Mouse (Mus musculus) intestine, embryonic 16.5 days (tissue): ENCODE results near the gene Slc11a1. TPM values are rescaled to one million over a fixed set of nuclear protein-coding genes. Genes with fewer than 3 reads are reported as not detected.

Experiments
- ATAC-seq: fragments of 200-750 bp; cut with Nextera tagmentation; 2 replicates; pipeline ENCODE4 v1.8.0; 2017; ENCODE audit warnings: moderate TSS enrichment, moderate library complexity
- H3K27ac ChIP-seq: fragments of 300-500 bp; sonication (generic); 2 replicates; pipeline ENCODE4 v1.5.1; 2014; ENCODE audit warnings: mild to moderate bottlenecking, low read length
- H3K27me3 ChIP-seq: fragments of 300-500 bp; sonication (generic); replicated peaks from 2 replicates; pipeline ENCODE4 v1.6.1; 2014; ENCODE audit warnings: low read length, control low read depth, mixed read lengths; ENCODE audit not compliant: control insufficient read depth, insufficient read depth
- H3K36me3 ChIP-seq: fragments of 300-500 bp; sonication (generic); 2 replicates; pipeline ENCODE4 v1.6.1; 2014; ENCODE audit warnings: low read length, control low read depth; ENCODE audit not compliant: control insufficient read depth, insufficient read depth
- H3K4me1 ChIP-seq: fragments of 300-500 bp; sonication (generic); 2 replicates; pipeline ENCODE4 v1.6.1; 2014; ENCODE audit warnings: low read length, control low read depth, mixed read lengths; ENCODE audit not compliant: control insufficient read depth, insufficient read depth
- H3K4me2 ChIP-seq: fragments of 300-500 bp; sonication (generic); 2 replicates; pipeline ENCODE4 v1.6.1; 2014; ENCODE audit warnings: low read depth, low read length, control low read depth
- H3K4me3 ChIP-seq: fragments of 300-500 bp; sonication (generic); 2 replicates; pipeline ENCODE4 v1.5.1; 2014; ENCODE audit warnings: mild to moderate bottlenecking, low read length
- H3K9ac ChIP-seq: fragments of 300-500 bp; sonication (generic); 2 replicates; pipeline ENCODE4 v1.6.1; 2014; ENCODE audit warnings: low read depth, low read length
- H3K9me3 ChIP-seq: fragments of 300-500 bp; sonication (generic); 2 replicates; pipeline ENCODE4 v1.6.1; 2016; ENCODE audit warnings: low read length, control low read depth; ENCODE audit not compliant: control insufficient read depth
- WGBS: fragments of 180-500 bp; shearing (Covaris S2); extraction: QIAGEN DNeasy Blood & Tissue Kit; methylation state at CpG from one replicate; pipeline ENCODE4 v1.1.7; 2014; 5-methylcytosine and 5-hydroxymethylcytosine counted together
- polyA plus RNA-seq: library from polyadenylated mRNA; unstranded; fragments of >200 nt; fragmentation: Nextera tagmentation; extraction: Ambion mirVana; gene quantifications from 2 replicates; pipeline ENCODE4 v1.2.1, GENCODE M21; 2015

Slc11a1 gene
- polyA plus RNA-seq, 1 experiment from 2014 or later, result 8.0 TPM

GRCm38 (mm10) chr1:74412711-74413110 lies 37.7 kb downstream of the Slc11a1 start:
- Histone ChIP-seq H3K27ac (no peak overlapping the region), H3K36me3 (no peaks in the 10 kb centered on the region), H3K4me1 (peaks cover 21% of the 10 kb centered on the region), H3K4me2 (peak overlapping the region; percentile 51), H3K27me3 (no peaks in the 10 kb centered on the region), H3K9me3 (no peaks in the 10 kb centered on the region), H3K4me3 (peak overlapping the region; percentile 47; the same call in 1 of the 2 replicates), H3K9ac (peak overlapping the region; percentile 24; the same call in 1 of the 2 replicates)
- WGBS, result 72% methylated on average over 8 of the region's 8 CpGs
- ATAC-seq, result no peak

GRCm38 (mm10) chr1:74415143-74415542 lies 40.1 kb downstream of the Slc11a1 start:
- Histone ChIP-seq H3K4me1 (peaks cover 21% of the 10 kb centered on the region), H3K9ac (no peak overlapping the region), H3K27me3 (no peaks in the 10 kb centered on the region), H3K4me2 (no peak overlapping the region), H3K27ac (no peak overlapping the region), H3K36me3 (no peaks in the 10 kb centered on the region), H3K9me3 (no peaks in the 10 kb centered on the region), H3K4me3 (no peak overlapping the region)
- WGBS, result 46% methylated on average over 4 of the region's 4 CpGs
- peak; percentile 58 for ATAC-seq

GRCm38 (mm10) chr1:74418747-74419439 lies 43.9 kb downstream of the Slc11a1 start:
- ATAC-seq, result peak; percentile 57
- 0 out of 2 replicates have a peak, but pooled peaks cover 4% of the 10 kb centered on the region for H3K36me3 ChIP-seq

GRCm38 (mm10) chr1:74419440-74419794 lies 44.4 kb downstream of the Slc11a1 start:
- no peak overlapping the region for H3K4me2 ChIP-seq
- H3K36me3 ChIP-seq, result 0 out of 2 replicates have a peak, but pooled peaks cover 4% of the 10 kb centered on the region
- ATAC-seq, result no peak
- no peaks in the 10 kb centered on the region for H3K27me3 ChIP-seq
- H3K9me3 ChIP-seq, result no peaks in the 10 kb centered on the region
- H3K4me3 ChIP-seq, result no peak overlapping the region
- peaks cover 6% of the 10 kb centered on the region for H3K4me1 ChIP-seq
- no peak overlapping the region for H3K9ac ChIP-seq
- 60% methylated on average over 9 of the region's 9 CpGs for WGBS
- no peak overlapping the region for H3K27ac ChIP-seq

More at GRCm38 (mm10) chr1:74418747-74419439, 43.9 kb downstream of the Slc11a1 start:
- Histone ChIP-seq H3K27ac (no peak overlapping the region), H3K9ac (no peak overlapping the region), H3K4me3 (no peak overlapping the region), H3K27me3 (no peaks in the 10 kb centered on the region), H3K9me3 (no peaks in the 10 kb centered on the region), H3K4me2 (no peak overlapping the region), H3K4me1 (peaks cover 11% of the 10 kb centered on the region)
- 71% methylated on average over 17 of the region's 17 CpGs for WGBS

GRCm38 (mm10) chr1:74423147-74423546 lies 48.2 kb downstream of the Slc11a1 start:
- Histone ChIP-seq H3K9ac (no peak overlapping the region), H3K27me3 (no peaks in the 10 kb centered on the region), H3K27ac (no peak overlapping the region), H3K4me3 (no peak overlapping the region), H3K4me1 (no peaks in the 10 kb centered on the region; the same call in 1 of the 2 replicates), H3K4me2 (no peak overlapping the region), H3K36me3 (0 out of 2 replicates have a peak, but pooled peaks cover 9% of the 10 kb centered on the region), H3K9me3 (no peaks in the 10 kb centered on the region)
- ATAC-seq, result no peak
- 40% methylated on average over 8 of the region's 8 CpGs for WGBS

GRCm38 (mm10) chr1:74425845-74426244 lies 50.9 kb downstream of the Slc11a1 start:
- Histone ChIP-seq H3K27ac (peak overlapping the region; percentile 24; the same call in 1 of the 2 replicates), H3K4me2 (no peak overlapping the region), H3K9me3 (no peaks in the 10 kb centered on the region), H3K4me1 (no peaks in the 10 kb centered on the region), H3K9ac (no peak overlapping the region), H3K4me3 (no peak overlapping the region), H3K36me3 (peaks cover 9% of the 10 kb centered on the region; the same call in 1 of the 2 replicates), H3K27me3 (no peaks in the 10 kb centered on the region)
- 52% methylated on average over 7 of the region's 7 CpGs for WGBS
- ATAC-seq, result no peak

GRCm38 (mm10) chr1:74433220-74433619 lies 58.2 kb downstream of the Slc11a1 start:
- no peaks in the 10 kb centered on the region for H3K9me3 ChIP-seq
- H3K27ac ChIP-seq, result peak overlapping the region; percentile 54
- H3K4me2 ChIP-seq, result no peak overlapping the region
- ATAC-seq, result peak; percentile 21; the same call in 1 of the 2 replicates
- H3K27me3 ChIP-seq, result no peaks in the 10 kb centered on the region
- WGBS, result 71% methylated on average over 6 of the region's 6 CpGs
- peaks cover 8% of the 10 kb centered on the region for H3K4me1 ChIP-seq
- peaks cover 3% of the 10 kb centered on the region; the same call in 1 of the 2 replicates for H3K36me3 ChIP-seq
- no peak overlapping the region for H3K9ac ChIP-seq
- H3K4me3 ChIP-seq, result no peak overlapping the region

- no peak overlapping the region for H3K4me2 ChIP-seq
- H3K4me1 ChIP-seq, result peaks cover 11% of the 10 kb centered on the region
- WGBS, result 37% methylated on average over 5 of the region's 5 CpGs
- ATAC-seq, result peak; percentile 60
- H3K9ac ChIP-seq, result no peak overlapping the region
- H3K36me3 ChIP-seq, result peaks cover 5% of the 10 kb centered on the region
- H3K27ac ChIP-seq, result peak overlapping the region; percentile 81
- H3K4me3 ChIP-seq, result no peak overlapping the region
- H3K27me3 ChIP-seq, result no peaks in the 10 kb centered on the region
- no peaks in the 10 kb centered on the region for H3K9me3 ChIP-seq
These were observed 59.6 kb downstream of the Slc11a1 start for GRCm38 (mm10) chr1:74434596-74434995.

GRCm38 (mm10) chr1:74435563-74435962 lies 60.6 kb downstream of the Slc11a1 start:
- Histone ChIP-seq H3K36me3 (peaks cover 8% of the 10 kb centered on the region), H3K4me1 (peaks cover 11% of the 10 kb centered on the region), H3K27ac (peak overlapping the region; percentile 60), H3K4me3 (no peak overlapping the region), H3K9me3 (no peaks in the 10 kb centered on the region), H3K4me2 (no peak overlapping the region), H3K27me3 (no peaks in the 10 kb centered on the region), H3K9ac (no peak overlapping the region)
- WGBS, result 62% methylated on average over 6 of the region's 6 CpGs
- ATAC-seq, result peak; percentile 78
